Mouse (Mus musculus) limb, embryonic 12.5 days (tissue): ENCODE measurements around the gene Hpca. TPM values are rescaled to one million over a fixed set of nuclear protein-coding genes. Genes with fewer than 3 reads are reported as not detected.

Experiments used
- ATAC-seq: fragments of 200-750 bp; cut with Nextera tagmentation; 2 replicates; pipeline ENCODE4 v1.8.0; 2017; ENCODE audit warnings: low read depth, moderate TSS enrichment; ENCODE audit not compliant: insufficient number of reproducible peaks, insufficient read depth, low FRiP score, low TSS enrichment
- H3K27ac ChIP-seq: fragments of 300-500 bp; sonication (generic); 2 replicates; pipeline ENCODE4 v1.5.1; 2016; ENCODE audit warnings: mild to moderate bottlenecking, moderate library complexity
- H3K27me3 ChIP-seq: fragments of 300-500 bp; sonication (generic); 2 replicates; pipeline ENCODE4 v1.6.1; 2016; ENCODE audit warnings: mild to moderate bottlenecking, moderate library complexity
- H3K36me3 ChIP-seq: fragments of 300-500 bp; sonication (generic); 2 replicates; pipeline ENCODE4 v1.6.1; 2016; ENCODE audit warnings: mild to moderate bottlenecking, moderate library complexity
- H3K4me1 ChIP-seq: fragments of 300-500 bp; sonication (generic); replicated peaks from 2 replicates; pipeline ENCODE4 v1.6.1; 2016
- H3K4me2 ChIP-seq: fragments of 300-500 bp; sonication (generic); 2 replicates; pipeline ENCODE4 v1.6.1; 2016; ENCODE audit warnings: mild to moderate bottlenecking, moderate library complexity
- H3K4me3 ChIP-seq: fragments of 300-500 bp; sonication (generic); replicated peaks from 2 replicates; pipeline ENCODE4 v1.5.1; 2016; ENCODE audit warnings: mild to moderate bottlenecking
- H3K9ac ChIP-seq: fragments of 300-500 bp; sonication (generic); replicated peaks from 2 replicates; pipeline ENCODE4 v1.6.1; 2016; ENCODE audit warnings: mild to moderate bottlenecking, moderate library complexity
- H3K9me3 ChIP-seq: fragments of 300-500 bp; sonication (generic); 2 replicates; pipeline ENCODE4 v1.6.1; 2016; ENCODE audit warnings: mild to moderate bottlenecking, moderate library complexity
- WGBS: fragments of 180-500 bp; shearing (Covaris S2); methylation state at CpG from one replicate; pipeline ENCODE4 v1.1.7; 2016; 5-methylcytosine and 5-hydroxymethylcytosine counted together
- polyA plus RNA-seq: library from polyadenylated mRNA; unstranded; fragments of >200 nt; fragmentation: Nextera tagmentation; extraction: Ambion mirVana; gene quantifications from 2 replicates; pipeline ENCODE4 v1.2.1, GENCODE M21; 2016

The Hpca gene
- polyA plus RNA-seq, 1 experiment from 2014 or later = 0.55 TPM

- H3K9me3 ChIP-seq = no peaks in the 10 kb centered on the region
- peaks cover 25% of the 10 kb centered on the region for H3K4me1 ChIP-seq
- WGBS = under 1% methylated on average over 59 of the region's 59 CpGs
- H3K9ac ChIP-seq = peak overlapping the region; percentile 27; the same call in 1 of the 2 replicates
- H3K27ac ChIP-seq = no peak overlapping the region
- peak overlapping the region; percentile 89 for H3K4me2 ChIP-seq
- H3K27me3 ChIP-seq = peaks cover 85% of the 10 kb centered on the region
- no peaks in the 10 kb centered on the region for H3K36me3 ChIP-seq
- ATAC-seq = no peak
- H3K4me3 ChIP-seq = peak overlapping the region; percentile 47
These were observed 1.1 kb downstream of the Hpca start for GRCm38 (mm10) chr4:129120520-129121445.

- WGBS = 73% methylated on average over 10 of the region's 10 CpGs
- Histone ChIP-seq H3K27ac (no peak overlapping the region), H3K9ac (no peak overlapping the region), H3K4me2 (no peak overlapping the region), H3K4me3 (no peak overlapping the region), H3K36me3 (no peaks in the 10 kb centered on the region), H3K27me3 (peaks cover 85% of the 10 kb centered on the region), H3K9me3 (no peaks in the 10 kb centered on the region), H3K4me1 (peaks cover 18% of the 10 kb centered on the region)
- ATAC-seq = no peak
These were observed 2.1 kb downstream of the Hpca start for GRCm38 (mm10) chr4:129119708-129120107.

- H3K36me3 ChIP-seq = no peaks in the 10 kb centered on the region
- H3K27ac ChIP-seq = no peak overlapping the region
- H3K4me3 ChIP-seq = no peak overlapping the region
- ATAC-seq = no peak
- H3K4me2 ChIP-seq = no peak overlapping the region
- H3K9me3 ChIP-seq = 0 out of 2 replicates have a peak, but pooled peaks cover 3% of the 10 kb centered on the region
- H3K4me1 ChIP-seq = peaks cover 17% of the 10 kb centered on the region
- H3K27me3 ChIP-seq = peaks cover 71% of the 10 kb centered on the region
- WGBS = 85% methylated on average over 14 of the region's 14 CpGs
- no peak overlapping the region for H3K9ac ChIP-seq
These were observed 3.9 kb downstream of the Hpca start for GRCm38 (mm10) chr4:129117720-129118510.

- no peak overlapping the region for H3K27ac ChIP-seq
- H3K36me3 ChIP-seq = no peaks in the 10 kb centered on the region
- no peak overlapping the region for H3K4me3 ChIP-seq
- H3K4me1 ChIP-seq = peaks cover 19% of the 10 kb centered on the region
- no peak for ATAC-seq
- 93% methylated on average over 8 of the region's 8 CpGs for WGBS
- 0 out of 2 replicates have a peak, but pooled peaks cover 5% of the 10 kb centered on the region for H3K9me3 ChIP-seq
- H3K27me3 ChIP-seq = peaks cover 59% of the 10 kb centered on the region
- no peak overlapping the region for H3K4me2 ChIP-seq
- H3K9ac ChIP-seq = no peak overlapping the region
These were observed 5.1 kb downstream of the Hpca start for GRCm38 (mm10) chr4:129116703-129117102.

GRCm38 (mm10) chr4:129113083-129113988, 8.5 kb downstream of the Hpca start:
- Histone ChIP-seq H3K27me3 (peaks cover 29% of the 10 kb centered on the region), H3K4me3 (no peak overlapping the region), H3K4me2 (no peak overlapping the region), H3K36me3 (no peaks in the 10 kb centered on the region), H3K4me1 (peaks cover 5% of the 10 kb centered on the region; the same call in 1 of the 2 replicates), H3K27ac (no peak overlapping the region), H3K9me3 (0 out of 2 replicates have a peak, but pooled peaks cover 5% of the 10 kb centered on the region), H3K9ac (no peak overlapping the region)
- ATAC-seq = peak; percentile 74; the same call in 1 of the 2 replicates
- WGBS = 32% methylated on average over 28 of the region's 28 CpGs

GRCm38 (mm10) chr4:129112231-129112630, 9.6 kb downstream of the Hpca start:
- H3K9me3 ChIP-seq = 0 out of 2 replicates have a peak, but pooled peaks cover 5% of the 10 kb centered on the region
- H3K36me3 ChIP-seq = no peaks in the 10 kb centered on the region
- peaks cover 5% of the 10 kb centered on the region; the same call in 1 of the 2 replicates for H3K4me1 ChIP-seq
- 53% methylated on average over 12 of the region's 13 CpGs for whole genome bisulfite sequencing
- H3K4me2 ChIP-seq = no peak overlapping the region
- no peak overlapping the region for H3K9ac ChIP-seq
- H3K4me3 ChIP-seq = no peak overlapping the region
- ATAC-seq = no peak
- H3K27ac ChIP-seq = no peak overlapping the region
- peaks cover 38% of the 10 kb centered on the region for H3K27me3 ChIP-seq

GRCm38 (mm10) chr4:129111350-129111749, 10.5 kb downstream of the Hpca start:
- no peaks in the 10 kb centered on the region for H3K36me3 ChIP-seq
- H3K4me2 ChIP-seq = no peak overlapping the region
- 0 out of 2 replicates have a peak, but pooled peaks cover 5% of the 10 kb centered on the region for H3K9me3 ChIP-seq
- H3K9ac ChIP-seq = no peak overlapping the region
- 68% methylated on average over 11 of the region's 11 CpGs for WGBS
- no peak overlapping the region for H3K27ac ChIP-seq
- H3K27me3 ChIP-seq = peaks cover 43% of the 10 kb centered on the region
- no peak overlapping the region for H3K4me3 ChIP-seq
- ATAC-seq = no peak
- peaks cover 5% of the 10 kb centered on the region; the same call in 1 of the 2 replicates for H3K4me1 ChIP-seq

- no peak overlapping the region for H3K9ac ChIP-seq
- peaks cover 44% of the 10 kb centered on the region for H3K27me3 ChIP-seq
- H3K4me1 ChIP-seq = peaks cover 5% of the 10 kb centered on the region; the same call in 1 of the 2 replicates
- no peak overlapping the region for H3K27ac ChIP-seq
- no peak for ATAC-seq
- 0 out of 2 replicates have a peak, but pooled peaks cover 5% of the 10 kb centered on the region for H3K9me3 ChIP-seq
- H3K4me2 ChIP-seq = no peak overlapping the region
- no peaks in the 10 kb centered on the region for H3K36me3 ChIP-seq
- no peak overlapping the region for H3K4me3 ChIP-seq
- WGBS = 85% methylated on average over 6 of the region's 6 CpGs
These were observed 11.0 kb downstream of the Hpca start for GRCm38 (mm10) chr4:129110804-129111203.

GRCm38 (mm10) chr4:129108624-129109023, 13.2 kb downstream of the Hpca start:
- no peak for ATAC-seq
- H3K27ac ChIP-seq = no peak overlapping the region
- no peak overlapping the region for H3K4me3 ChIP-seq
- no peak overlapping the region for H3K4me2 ChIP-seq
- 78% methylated on average over 7 of the region's 7 CpGs for WGBS
- 0 out of 2 replicates have a peak, but pooled peaks cover 5% of the 10 kb centered on the region for H3K9me3 ChIP-seq
- peaks cover 10% of the 10 kb centered on the region for H3K4me1 ChIP-seq
- no peak overlapping the region for H3K9ac ChIP-seq
- H3K27me3 ChIP-seq = peaks cover 54% of the 10 kb centered on the region
- H3K36me3 ChIP-seq = no peaks in the 10 kb centered on the region

- H3K27ac ChIP-seq = no peak overlapping the region
- 73% methylated on average over 10 of the region's 10 CpGs for WGBS
- no peaks in the 10 kb centered on the region for H3K36me3 ChIP-seq
- no peak overlapping the region for H3K4me3 ChIP-seq
- H3K9me3 ChIP-seq = no peaks in the 10 kb centered on the region
- no peak overlapping the region for H3K9ac ChIP-seq
- H3K27me3 ChIP-seq = peaks cover 59% of the 10 kb centered on the region
- ATAC-seq = no peak
- peaks cover 10% of the 10 kb centered on the region for H3K4me1 ChIP-seq
- H3K4me2 ChIP-seq = no peak overlapping the region
These were observed 14.4 kb downstream of the Hpca start for GRCm38 (mm10) chr4:129107348-129107899.
